Mouse (Mus musculus) ES-CJ7 (cell line): ENCODE measurements around the gene Nasp.
"Not testable (repeated sequence)": the region's sequence is repeated elsewhere in the genome, so short reads cannot be mapped to it uniquely, and the experiment has no call there.

Source experiments
- DNase-seq: peaks from one replicate; pipeline ENCODE4 v3.0.0; 2011; ENCODE audit warnings: low read depth, low spot score

Nasp gene

DNA sequence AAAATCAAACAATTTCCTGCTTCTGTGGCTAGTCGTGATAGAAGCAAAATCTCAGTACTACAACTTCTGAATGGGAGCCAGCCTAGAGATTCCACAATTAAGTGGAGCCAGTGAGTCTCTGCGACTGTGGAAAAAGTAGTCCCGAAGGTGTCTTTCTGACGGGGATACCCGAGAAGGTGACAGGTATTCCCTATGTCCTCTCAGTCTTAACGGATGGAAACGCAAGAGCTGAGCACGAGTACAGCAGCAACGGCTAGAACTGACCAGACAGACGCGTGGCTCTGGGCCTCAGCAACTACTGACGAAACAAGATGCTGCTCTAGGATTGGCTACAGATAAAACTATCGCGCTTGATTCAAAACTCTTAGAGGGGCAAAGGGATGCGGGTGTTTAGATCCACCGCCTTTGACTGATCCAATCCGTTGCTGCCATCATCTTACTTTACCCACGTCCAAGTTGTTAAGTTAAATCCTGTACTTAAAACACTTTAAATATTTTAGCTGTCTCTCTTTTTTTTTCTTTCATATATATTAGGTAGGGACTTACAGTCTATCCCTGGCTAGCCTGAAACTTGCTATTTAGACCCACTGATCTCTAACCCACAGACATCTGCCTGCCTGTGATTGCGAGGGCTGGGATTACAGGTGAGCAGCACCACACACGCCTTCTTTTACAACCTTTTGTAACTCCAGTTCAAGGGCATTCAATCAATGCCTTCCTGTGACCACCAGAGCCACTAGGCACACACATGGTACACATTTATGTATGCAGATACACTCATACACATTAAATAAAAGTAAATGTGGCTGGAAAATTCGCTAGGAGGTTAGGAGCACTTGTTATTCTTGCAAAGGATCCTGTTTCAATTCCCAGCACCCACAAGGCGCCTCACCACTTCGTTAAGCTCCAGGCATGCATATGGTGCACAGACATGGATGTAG lies at the start of gene Nasp:
Gene Nasp (minus strand): TSS at position 220 of the 941 bp plus-strand sequence.
- DNase-seq: peak; percentile 94

GRCm38 (mm10) chr4:116676027-116676426 lies 48.3 kb upstream of the Nasp start:
- no peak for DNase-seq

- DNase-seq: not testable (repeated sequence)
Observed at GRCm38 (mm10) chr4:116674761-116675160, 47.0 kb upstream of the Nasp start.

DNA sequence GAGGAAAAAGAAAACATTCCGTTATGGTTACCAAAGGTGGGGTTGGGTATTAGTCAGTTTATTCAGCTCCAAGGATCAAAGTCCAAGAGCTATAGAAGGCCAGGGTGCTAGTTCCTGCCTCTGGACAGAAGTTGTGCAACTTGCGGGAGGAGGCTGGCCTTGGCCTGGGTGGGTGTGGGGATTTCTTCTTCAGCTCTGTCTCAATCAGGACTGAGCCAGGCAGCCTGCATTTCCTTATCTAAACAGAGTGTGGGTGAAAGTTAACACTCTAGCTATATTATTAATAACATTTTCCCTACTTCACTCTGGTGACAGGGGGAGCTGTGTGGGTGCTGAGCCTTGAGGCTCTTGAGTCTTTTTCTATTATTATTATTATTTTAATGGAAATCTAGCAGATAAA lies 45.0 kb upstream of the Nasp start:
- DNase-seq: no peak

- no peak for DNase-seq
Observed at GRCm38 (mm10) chr4:116669291-116669690, 41.5 kb upstream of the Nasp start.

DNA sequence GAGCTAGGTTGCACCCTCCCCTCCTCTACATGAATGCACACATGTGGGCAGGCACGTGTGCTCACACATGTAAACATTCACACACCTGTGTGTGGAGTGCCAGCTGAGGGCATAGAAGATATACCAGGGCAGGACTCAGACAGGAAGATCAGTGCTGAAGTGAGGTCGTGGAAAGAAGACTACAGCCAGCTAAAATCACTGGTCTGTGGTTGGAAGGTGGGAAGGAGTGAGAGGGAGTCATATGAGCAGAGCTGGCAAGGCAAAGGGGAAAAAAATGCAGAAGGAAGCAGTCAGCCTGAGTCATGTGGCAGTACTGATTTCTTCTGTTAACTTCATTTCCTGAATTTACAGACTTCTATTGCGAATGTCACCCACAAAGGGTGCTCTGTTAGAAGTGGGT lies 40.4 kb upstream of the Nasp start:
- no peak for DNase-seq

- no peak for DNase-seq
Observed at GRCm38 (mm10) chr4:116666625-116667024, 38.9 kb upstream of the Nasp start.

- DNase-seq: no peak
Observed at GRCm38 (mm10) chr4:116661998-116662397, 34.3 kb upstream of the Nasp start.

GRCm38 (mm10) chr4:116660829-116661228 lies 33.1 kb upstream of the Nasp start:
- DNase-seq: no peak

- not testable (repeated sequence) for DNase-seq
Observed at GRCm38 (mm10) chr4:116659916-116660315, 32.2 kb upstream of the Nasp start.

- DNase-seq: no peak
Observed at GRCm38 (mm10) chr4:116659474-116659873, 31.7 kb upstream of the Nasp start.

- no peak for DNase-seq
Observed at GRCm38 (mm10) chr4:116657971-116658370, 30.2 kb upstream of the Nasp start.

DNA sequence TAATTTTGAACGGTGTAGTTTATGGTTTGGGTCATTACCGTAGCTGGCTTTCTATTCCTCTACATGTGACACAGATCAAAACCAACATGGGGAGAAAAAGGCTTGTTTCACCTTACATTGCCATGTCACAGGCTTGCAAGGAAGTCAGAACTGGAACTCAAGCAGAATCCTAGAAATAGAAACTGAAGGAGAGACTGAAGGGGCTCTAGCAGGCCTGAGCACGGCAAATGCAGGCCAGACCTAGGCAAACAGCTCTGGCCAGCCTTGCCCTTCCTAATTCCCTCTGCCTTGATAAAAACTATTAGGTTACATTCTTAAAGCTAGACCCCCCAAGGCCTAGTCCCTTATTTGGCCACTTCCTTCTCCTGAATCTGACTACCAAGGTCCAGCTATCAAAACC lies 27.9 kb upstream of the Nasp start:
- no peak for DNase-seq

- DNase-seq: peak; percentile 64
Observed at GRCm38 (mm10) chr4:116655100-116655499, 27.4 kb upstream of the Nasp start.

- no peak for DNase-seq
Observed at GRCm38 (mm10) chr4:116653228-116653627, 25.5 kb upstream of the Nasp start.

GRCm38 (mm10) chr4:116651797-116652135 lies 24.0 kb upstream of the Nasp start:
- no peak for DNase-seq

- peak; percentile 96 for DNase-seq
Observed at GRCm38 (mm10) chr4:116650924-116651796, 23.4 kb upstream of the Nasp start, which contains the start of gene Akr1a1. Gene Akr1a1, minus strand, starts transcription at chr4:116651680.

GRCm38 (mm10) chr4:116650365-116650764 lies 22.6 kb upstream of the Nasp start:
- DNase-seq: no peak

- no peak for DNase-seq
Observed at GRCm38 (mm10) chr4:116649411-116649810, 21.7 kb upstream of the Nasp start.

DNA sequence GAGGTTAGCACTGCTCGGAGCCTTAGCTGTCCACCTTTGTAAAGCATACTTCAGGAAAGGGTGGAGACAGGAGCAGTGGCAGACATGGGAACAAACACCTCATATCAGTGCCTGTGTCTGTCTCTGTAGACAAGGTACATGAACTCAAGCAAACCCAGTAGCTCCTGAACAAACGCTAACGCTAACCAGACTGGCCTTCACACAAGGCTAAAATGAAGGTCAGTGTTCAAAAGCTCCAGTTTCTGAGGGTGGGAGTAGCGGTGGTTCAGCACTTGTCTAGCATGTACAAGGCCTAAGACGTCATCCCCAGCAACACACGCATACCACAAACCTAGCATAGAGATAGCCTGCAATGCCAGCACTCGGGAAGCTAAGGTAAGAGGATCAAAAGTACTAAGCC lies 17.9 kb upstream of the Nasp start:
- DNase-seq: no peak

DNA sequence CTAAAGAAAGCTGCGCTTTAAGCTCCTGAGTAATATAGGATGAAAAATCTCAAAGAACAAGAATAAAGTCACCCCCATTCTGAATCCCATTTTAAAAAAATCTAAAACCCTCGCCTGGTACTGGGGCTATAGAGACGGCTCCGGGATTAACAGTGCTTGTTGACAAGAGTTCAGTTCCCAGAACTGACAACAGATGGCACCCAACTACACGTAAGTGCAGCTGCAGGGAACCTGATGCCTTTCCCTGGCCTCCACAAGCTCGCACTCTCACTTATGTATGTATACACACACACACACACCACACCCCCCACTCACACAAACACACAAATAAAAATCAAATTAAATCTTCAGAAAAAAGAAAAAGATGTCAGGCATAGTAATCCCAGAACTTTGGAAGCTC lies 16.6 kb upstream of the Nasp start:
- peak; percentile 80 for DNase-seq

DNA sequence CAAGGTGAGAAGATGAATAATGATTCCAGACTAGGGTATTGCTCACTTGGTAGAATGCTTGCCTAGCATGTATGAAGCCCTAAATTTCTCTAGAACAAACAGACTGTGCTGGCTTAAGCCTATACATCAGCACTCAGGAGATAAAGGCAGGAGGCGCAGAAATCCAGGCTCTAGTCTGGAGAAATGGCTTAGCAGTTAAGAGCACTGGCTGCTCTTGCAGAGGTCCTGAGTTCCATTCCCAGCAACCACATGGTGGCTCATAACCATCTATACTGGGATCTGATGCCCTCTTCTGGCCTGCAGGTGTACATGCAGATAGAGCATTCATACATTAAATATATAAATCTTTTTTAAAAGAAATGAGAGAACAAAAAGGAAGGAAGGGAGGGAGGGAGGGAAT lies 14.3 kb upstream of the Nasp start:
- no peak for DNase-seq
